Mouse (Mus musculus): ENCODE measurements around the gene Vwa3a.

DNA sequence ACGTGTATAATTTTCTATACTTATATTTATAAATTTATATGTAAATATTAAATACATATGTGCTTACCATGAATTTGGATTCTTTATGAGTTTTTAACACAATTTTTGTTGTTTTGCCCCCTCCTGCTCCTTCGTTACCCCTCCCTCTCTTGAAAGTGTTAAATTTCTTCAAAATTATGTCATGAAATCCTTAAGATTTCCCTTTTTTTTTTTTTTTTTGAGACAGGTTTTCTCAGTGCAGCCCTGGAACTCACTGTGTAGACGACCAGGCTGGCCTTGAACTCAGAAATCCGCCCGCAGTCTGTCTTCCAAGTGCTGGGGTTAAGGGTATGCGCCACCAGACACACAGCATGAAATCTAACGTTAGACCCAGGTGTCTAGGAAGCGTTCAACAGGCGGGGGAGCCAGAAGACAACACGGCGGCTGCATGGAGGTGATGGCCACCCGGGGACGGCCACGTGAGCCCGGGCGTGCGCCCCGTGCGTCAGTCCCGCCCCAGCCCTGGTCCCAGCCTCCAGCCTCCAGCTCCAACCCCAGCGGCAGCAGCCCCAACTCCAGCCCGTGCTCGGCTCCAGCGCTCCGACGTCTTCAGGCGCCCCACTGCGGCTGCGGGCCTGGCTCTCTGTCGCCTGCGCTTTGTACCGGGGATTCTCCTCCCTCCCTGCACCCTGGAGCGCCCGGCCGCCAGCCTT, 103.4 kb downstream of the Vwa3a start, which contains the start of gene Eef2k:
- TF ChIP-seq CTCF (IDR thresholded peaks at IDR 0.05; ENCODE audit: low read depth) (peak; percentile 67), EP300 (optimal IDR thresholded peaks at IDR 0.05) (peak; percentile 15)

Data from stomach, postnatal 0 days (tissue).